Mouse (Mus musculus) spleen, postnatal 4 days (tissue): ENCODE measurements around the gene Capn11.

Experiments used
- DNase-seq, 2 experiments: peaks; one replicate each; pipeline ENCODE4 v3.0.0; 2022; ENCODE audit warnings: low spot score in 2 of 2

The Capn11 gene

GRCm38 (mm10) chr17:45598891-45599290 lies 60.2 kb downstream of the Capn11 start:
- no peak for DNase-seq

DNA sequence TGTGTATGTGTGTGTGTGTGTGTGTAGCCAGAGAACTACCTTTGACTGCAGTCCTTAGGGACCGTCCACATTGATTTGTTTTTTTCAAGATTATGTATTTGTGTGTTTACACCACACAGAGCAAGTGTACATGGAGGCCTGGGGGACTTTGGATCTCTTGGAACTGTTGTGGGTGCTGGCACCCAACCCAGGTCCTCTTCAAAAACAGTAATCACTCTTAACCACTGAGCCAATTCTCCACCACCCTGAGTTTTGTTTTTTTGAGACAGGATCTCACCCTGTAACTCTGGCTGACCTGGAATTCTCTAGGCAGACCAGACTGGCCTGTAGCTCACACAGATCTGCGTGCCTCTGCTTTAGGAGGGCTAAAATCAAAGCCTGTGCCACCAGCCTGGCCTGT lies 60.7 kb downstream of the Capn11 start:
- no peak for DNase-seq

DNA sequence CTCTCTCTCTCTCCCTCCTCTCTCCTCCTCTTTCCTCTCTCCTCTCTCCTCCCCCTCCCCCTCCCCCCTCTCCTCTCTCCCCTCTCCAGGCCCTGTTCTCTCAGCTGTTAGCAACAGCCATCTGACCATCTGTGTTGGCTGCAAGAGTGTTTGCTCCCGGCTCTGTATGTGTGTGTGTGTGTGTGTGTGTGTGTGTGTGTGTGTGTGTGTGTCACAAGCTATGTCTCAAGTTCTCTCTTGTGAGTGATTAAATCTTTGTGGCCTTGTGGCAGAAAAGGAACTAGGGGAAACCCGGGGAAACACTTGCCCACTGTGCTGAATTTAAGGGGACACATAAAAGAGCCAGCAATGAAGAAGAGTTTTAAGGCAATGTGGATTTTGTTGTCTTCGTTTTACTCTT lies 61.3 kb downstream of the Capn11 start:
- DNase-seq, result no peak

DNA sequence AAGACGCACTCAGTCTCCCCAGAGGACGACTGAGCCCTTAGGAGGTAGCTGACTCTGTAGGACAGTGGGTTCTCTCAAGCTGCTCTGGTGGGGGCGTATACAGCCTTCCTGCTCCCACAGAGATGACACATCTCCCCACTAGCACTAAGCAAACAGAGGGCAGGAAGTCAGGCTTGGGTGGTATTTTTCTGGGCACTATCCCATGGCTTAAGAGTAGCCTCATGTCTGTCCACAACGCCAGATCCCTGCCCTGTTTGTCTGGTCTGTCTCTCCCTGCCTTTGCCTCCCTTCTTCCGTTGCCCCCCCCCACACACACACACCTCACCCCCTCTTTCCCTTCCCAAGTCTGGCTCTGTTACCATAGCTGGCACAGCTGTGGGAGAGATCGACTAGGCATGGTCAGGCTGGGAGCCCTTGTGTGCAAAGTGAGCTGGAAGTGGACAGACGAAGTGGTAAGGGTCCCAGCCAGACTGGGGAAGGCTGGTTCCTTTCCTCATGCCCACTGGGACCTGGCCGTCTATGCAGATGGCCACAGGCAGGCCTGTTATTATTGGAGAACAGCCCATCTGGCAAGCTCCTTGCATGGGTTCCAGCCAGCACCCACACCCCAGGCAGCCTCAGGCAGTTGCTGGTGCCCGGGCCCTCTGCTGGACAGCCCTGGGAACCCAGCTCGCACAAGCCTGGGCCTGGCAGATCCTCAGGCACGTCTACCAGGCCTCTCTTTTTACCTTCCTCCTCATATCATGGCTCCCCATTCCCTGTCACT lies 62.3 kb downstream of the Capn11 start:
- peak; percentile 81 to 91 for DNase-seq

GRCm38 (mm10) chr17:45595736-45596390 lies 63.3 kb downstream of the Capn11 start:
- no peak for DNase-seq

GRCm38 (mm10) chr17:45594881-45595735 lies 64.0 kb downstream of the Capn11 start:
- DNase-seq, result peak; percentile 85 to 91

GRCm38 (mm10) chr17:45594195-45594594 lies 64.9 kb downstream of the Capn11 start:
- DNase-seq, result peak in 1 of 2 experiments; percentile 60

DNA sequence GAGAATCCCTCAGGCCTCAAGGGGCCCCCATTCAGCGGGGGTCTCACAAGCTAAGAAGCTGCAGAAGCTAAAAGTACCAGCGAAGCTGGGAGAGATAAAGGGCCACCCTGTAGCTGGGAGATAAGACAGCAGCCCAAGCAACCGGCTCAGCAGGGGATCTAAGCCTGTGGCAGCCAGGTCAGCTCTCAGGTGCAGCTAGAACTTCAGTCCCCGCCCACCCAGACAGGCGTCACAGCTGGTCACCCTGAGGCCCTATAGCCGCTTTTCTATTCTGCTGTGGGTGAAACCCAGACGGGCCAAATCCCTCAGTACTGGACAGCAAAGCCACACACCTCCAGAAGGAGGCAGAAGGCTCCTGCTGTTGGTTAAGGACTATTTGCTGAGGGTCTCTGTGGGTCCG lies 65.6 kb downstream of the Capn11 start:
- peak; percentile 76 to 83 for DNase-seq

GRCm38 (mm10) chr17:45592606-45593431 lies 66.3 kb downstream of the Capn11 start:
- DNase-seq, result peak in 1 of 2 experiments; percentile 67

DNA sequence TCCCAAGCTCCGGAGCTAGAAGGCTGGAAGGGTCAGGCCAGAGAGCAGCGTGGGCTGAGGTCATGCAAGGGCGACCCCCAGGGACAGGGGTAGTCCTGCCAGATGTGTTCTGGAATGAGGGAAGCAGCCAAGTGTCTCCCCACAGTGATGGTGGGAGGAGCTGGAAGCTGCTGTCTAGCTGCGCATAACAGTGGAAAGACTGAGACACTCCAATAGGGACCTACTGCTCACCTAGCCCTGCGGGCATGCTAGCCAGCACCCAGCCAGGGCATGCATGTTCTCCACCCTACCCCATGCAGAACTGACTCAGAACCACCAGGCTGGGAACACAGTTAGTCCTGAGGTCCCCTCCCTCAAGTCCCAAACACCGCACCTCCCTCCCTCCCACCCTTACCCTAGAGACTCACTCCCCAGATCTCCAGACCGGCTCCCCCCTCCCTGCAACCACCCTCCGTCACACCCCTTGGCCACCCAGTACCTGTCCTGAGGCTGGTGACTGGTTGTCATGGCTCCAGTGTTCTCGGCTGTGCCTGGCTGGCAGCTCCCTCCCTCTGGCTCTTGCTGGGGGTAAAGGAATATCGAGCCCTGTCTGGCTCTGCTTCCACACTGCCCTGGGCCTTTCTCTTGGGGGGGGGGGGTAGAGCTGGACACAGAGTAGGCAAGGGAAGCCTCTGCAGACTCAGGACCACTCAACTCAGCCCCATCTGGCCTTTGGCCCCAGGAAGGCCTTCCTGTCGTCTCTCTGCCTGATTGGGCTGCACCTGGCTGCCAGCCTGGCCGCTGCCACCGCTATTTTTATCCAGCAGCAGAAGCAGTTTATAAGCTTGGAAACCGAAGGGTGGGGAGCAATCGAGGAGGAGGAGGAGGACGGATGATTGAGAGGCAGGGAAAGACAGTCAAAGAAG lies 67.2 kb downstream of the Capn11 start:
- DNase-seq, result peak in 1 of 2 experiments; percentile 62

- DNase-seq, result no peak
Observed at GRCm38 (mm10) chr17:45590410-45590809, 68.7 kb downstream of the Capn11 start.

DNA sequence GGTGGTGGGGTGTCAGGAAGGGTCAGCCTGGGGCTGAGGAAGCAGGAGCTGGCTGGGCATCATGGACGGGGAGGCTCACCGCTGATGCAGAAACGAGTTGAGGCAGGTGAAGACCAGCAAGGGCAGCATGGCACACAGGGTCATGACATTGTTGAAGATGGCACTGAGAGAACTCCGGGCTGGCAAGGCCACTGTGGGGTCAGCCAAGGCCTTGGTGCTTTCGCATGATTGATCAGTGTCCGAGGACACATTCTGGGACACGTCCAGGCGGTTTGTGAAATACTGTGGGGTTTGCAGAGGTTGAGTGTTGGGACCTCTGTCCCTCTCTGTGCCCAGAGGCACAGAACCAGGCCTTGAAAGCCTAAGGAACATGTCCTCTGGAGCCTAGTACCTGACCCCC lies 69.3 kb downstream of the Capn11 start:
- DNase-seq, result no peak

- no peak for DNase-seq
Observed at GRCm38 (mm10) chr17:45589236-45589635, 69.9 kb downstream of the Capn11 start.

- peak in 1 of 2 experiments; percentile 61 for DNase-seq
Observed at GRCm38 (mm10) chr17:45588370-45588769, 70.8 kb downstream of the Capn11 start.

GRCm38 (mm10) chr17:45586449-45586837 lies 72.7 kb downstream of the Capn11 start:
- peak in 1 of 2 experiments; percentile 71 for DNase-seq

- peak in 1 of 2 experiments; percentile 60 for DNase-seq
Observed at GRCm38 (mm10) chr17:45585725-45586448, 73.2 kb downstream of the Capn11 start.

- DNase-seq, result peak; percentile 72 to 91
Observed at GRCm38 (mm10) chr17:45584939-45585678, 74.0 kb downstream of the Capn11 start.

DNA sequence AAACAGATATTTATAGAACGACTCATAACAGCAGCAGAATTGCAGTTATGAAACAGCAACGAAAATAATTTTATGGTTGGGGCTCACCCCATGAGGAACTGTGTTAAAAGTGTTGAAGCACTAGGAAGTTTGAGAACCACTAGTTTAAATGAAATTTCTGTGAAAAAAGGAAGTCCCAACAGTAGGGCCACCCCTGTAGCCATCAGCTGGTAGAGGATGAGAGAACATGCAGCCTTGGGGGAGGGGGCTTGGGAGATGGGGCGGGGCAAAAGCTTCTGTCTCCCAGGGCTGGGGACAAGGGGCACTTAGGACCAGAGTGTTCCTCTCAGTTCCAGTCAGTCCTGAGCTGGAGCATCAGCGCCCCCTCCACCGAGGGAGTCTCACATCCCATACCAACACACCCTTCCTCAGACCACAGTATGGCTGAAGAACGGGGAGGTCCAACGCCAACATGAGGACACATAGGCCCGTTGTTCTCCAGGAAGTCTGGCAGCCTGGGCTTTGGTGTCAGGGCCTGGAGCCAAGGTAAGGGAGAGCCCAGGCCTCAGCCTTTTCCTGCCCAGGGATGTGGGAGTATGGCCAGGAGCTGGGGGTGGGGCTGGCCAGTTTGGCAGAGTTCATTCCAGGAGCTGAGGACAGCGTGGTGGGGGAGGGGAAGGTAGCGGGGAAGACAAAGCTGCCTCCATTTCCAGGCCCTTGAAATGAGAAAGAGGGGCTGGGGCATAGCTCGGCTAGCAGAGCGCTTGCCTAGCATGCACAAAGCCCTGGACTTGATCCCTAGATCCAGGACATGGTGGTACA lies 74.8 kb downstream of the Capn11 start:
- peak; percentile 51 to 70 for DNase-seq
